Mouse (Mus musculus): ENCODE measurements at regions not wholly inside any gene's neighbourhood (a gene's known extent, or its start where the extent isn't known, plus 50 kb on each side); places are given as distances from the start of the nearest gene placed in this dataset.

- no peak for TF ChIP-seq MYOD1 (IDR thresholded peaks at IDR 0.05; ENCODE audit: control insufficient read depth, insufficient read length, low read depth)
- TF ChIP-seq CTCF (IDR thresholded peaks at IDR 0.05; ENCODE audit: control insufficient read depth, insufficient read depth, insufficient read length): no peak
- no peak for TF ChIP-seq MAX (IDR thresholded peaks at IDR 0.05)
- TF ChIP-seq FOSL1 (IDR thresholded peaks at IDR 0.05; ENCODE audit: insufficient read depth, low read length, poor library complexity, severe bottlenecking): no peak
- TF ChIP-seq CEBPB (IDR thresholded peaks at IDR 0.05; ENCODE audit: low read depth): no peak
- TF ChIP-seq MYOG (IDR thresholded peaks at IDR 0.05; ENCODE audit: control insufficient read depth, extremely low read depth, insufficient read length): no peak
- TF ChIP-seq USF1 (IDR thresholded peaks at IDR 0.05; ENCODE audit: low read depth): no peak
These were observed 234.6 kb upstream of the Mpdz start for GRCm38 (mm10) chr4:81677205-81677604.
